Mouse (Mus musculus): Measurements from ENCODE around the gene Susd3. TPM values are rescaled to one million over a fixed set of nuclear protein-coding genes. Genes with fewer than 3 reads are reported as not detected.

The Susd3 gene
- total RNA-seq, 2 experiments from 2014 or later: 2.4 to 2.8 TPM

GRCm38 (mm10) chr13:49191673-49192035 lies 56.9 kb downstream of the Susd3 start:
- intact Hi-C loops (cut with DNase I): no loop called here
- no peak for DNase-seq (ENCODE audit: extremely low spot score in 1 of 2, low spot score in 2 of 2)

- intact Hi-C loops (cut with DNase I): no loop called here
- DNase-seq (ENCODE audit: extremely low spot score in 1 of 2, low spot score in 2 of 2): peak in 1 of 2 experiments; percentile 22
These were observed 57.4 kb downstream of the Susd3 start for GRCm38 (mm10) chr13:49190876-49191672.

GRCm38 (mm10) chr13:49189970-49190870 lies 58.3 kb downstream of the Susd3 start:
- peak in 1 of 2 experiments; percentile 84 for DNase-seq (ENCODE audit: extremely low spot score in 1 of 2, low spot score in 2 of 2)
- intact Hi-C loops (cut with DNase I): no loop called here

- no peak for DNase-seq (ENCODE audit: extremely low spot score in 1 of 2, low spot score in 2 of 2)
- intact Hi-C loops (cut with DNase I): no loop called here
These were observed 59.5 kb downstream of the Susd3 start for GRCm38 (mm10) chr13:49188966-49189360.

GRCm38 (mm10) chr13:49188219-49188965 lies 60.1 kb downstream of the Susd3 start:
- DNase-seq (ENCODE audit: extremely low spot score in 1 of 2, low spot score in 2 of 2): peak in 1 of 2 experiments; percentile 27
- intact Hi-C loops (cut with DNase I): no loop called here

GRCm38 (mm10) chr13:49187288-49188218 lies 61.0 kb downstream of the Susd3 start, which contains the start of gene Ninj1:
TSS of gene Ninj1 (plus strand) at chr13:49187485.
- intact Hi-C loops (cut with DNase I): no loop called here
- peak; percentile 68 to 91 for DNase-seq (ENCODE audit: extremely low spot score in 1 of 2, low spot score in 2 of 2)

GRCm38 (mm10) chr13:49186798-49187287 lies 61.7 kb downstream of the Susd3 start:
- DNase-seq (ENCODE audit: extremely low spot score in 1 of 2, low spot score in 2 of 2): no peak
- intact Hi-C loops (cut with DNase I): no loop called here

- intact Hi-C loops (cut with DNase I): no loop called here
- DNase-seq (ENCODE audit: extremely low spot score in 1 of 2, low spot score in 2 of 2): peak in 1 of 2 experiments; percentile 27
These were observed 64.9 kb downstream of the Susd3 start for GRCm38 (mm10) chr13:49183646-49184045.

- intact Hi-C loops (cut with DNase I): no loop called here
- DNase-seq (ENCODE audit: extremely low spot score in 1 of 2, low spot score in 2 of 2): no peak
These were observed 65.3 kb downstream of the Susd3 start for GRCm38 (mm10) chr13:49183161-49183560.

- DNase-seq (ENCODE audit: extremely low spot score in 1 of 2, low spot score in 2 of 2): peak in 1 of 2 experiments; percentile 40
- intact Hi-C loops (cut with DNase I): no loop called here
These were observed 67.0 kb downstream of the Susd3 start for GRCm38 (mm10) chr13:49181411-49181984.

GRCm38 (mm10) chr13:49180691-49181090 lies 67.8 kb downstream of the Susd3 start:
- no peak for DNase-seq (ENCODE audit: extremely low spot score in 1 of 2, low spot score in 2 of 2)
- intact Hi-C loops (cut with DNase I): no loop called here

Other genes with a start within 250 kb of the Susd3 start
- gene Wnk2, start 100.7 kb downstream of the Susd3 start, total RNA-seq (2021): 100 to 1,000 TPM; 112 to 116 TPM
- 10 to 100 TPM; 23.8 to 23.9 TPM for gene Ninj1, start 61.2 kb downstream of the Susd3 start, total RNA-seq (2021)
- gene Card19, start 32.7 kb downstream of the Susd3 start, total RNA-seq (2021): 10 to 100 TPM; 11.1 to 12.9 TPM
- gene Fgd3, start 71.6 kb upstream of the Susd3 start, total RNA-seq (2021): 10 to 100 TPM in 1 of 2 experiments, 1 to 10 TPM in 1; 8.7 to 10.2 TPM
- 10 to 100 TPM; 44.5 to 45.7 TPM for gene Bicd2, start 92.9 kb upstream of the Susd3 start, total RNA-seq (2021)
- gene Ippk, start 172.5 kb upstream of the Susd3 start, total RNA-seq (2021): 10 to 100 TPM; 12.7 to 13.8 TPM
- gene Tes3-ps, start 244.6 kb upstream of the Susd3 start, total RNA-seq (2021): 1 to 10 TPM; 1.4 to 1.6 TPM

Data from left cerebral cortex, postnatal 10 days (tissue).